Mouse (Mus musculus) stomach, postnatal 0 days (tissue): ENCODE data around the gene Olfr222. TPM values are rescaled to one million over a fixed set of nuclear protein-coding genes. Genes with fewer than 3 reads are reported as not detected.

Source experiments
- ATAC-seq: fragments of 200-750 bp; cut with Nextera tagmentation; 2 replicates; pipeline ENCODE4 v1.8.0; 2017; ENCODE audit not compliant: low FRiP score, low TSS enrichment
- DNase-seq: peaks from one replicate; pipeline ENCODE4 v3.0.0-alpha.2; 2016; ENCODE audit warnings: low spot score
- H3K27ac ChIP-seq: fragments of 300-500 bp; sonication (generic); replicated peaks from 2 replicates; pipeline ENCODE4 v1.5.1; 2014; ENCODE audit warnings: mild to moderate bottlenecking, control low read depth
- H3K27me3 ChIP-seq: fragments of 300-500 bp; sonication (generic); 2 replicates; pipeline ENCODE4 v1.6.1; 2014; ENCODE audit warnings: low read length; ENCODE audit not compliant: control insufficient read depth, insufficient read depth
- H3K36me3 ChIP-seq: fragments of 300-500 bp; sonication (generic); 2 replicates; pipeline ENCODE4 v1.6.1; 2014; ENCODE audit warnings: low read length, mixed read lengths; ENCODE audit not compliant: control insufficient read depth, insufficient read depth
- H3K4me1 ChIP-seq: fragments of 300-500 bp; sonication (generic); replicated peaks from 2 replicates; pipeline ENCODE4 v1.6.1; 2014; ENCODE audit warnings: antibody characterized with exemption; ENCODE audit not compliant: control insufficient read depth, insufficient read depth
- H3K4me2 ChIP-seq: fragments of 300-500 bp; sonication (generic); replicated peaks from 2 replicates; pipeline ENCODE4 v1.6.1; 2014; ENCODE audit warnings: low read depth, mild to moderate bottlenecking, control low read depth, moderate library complexity
- H3K4me3 ChIP-seq: fragments of 300-500 bp; sonication (generic); 2 replicates; pipeline ENCODE4 v1.5.1; 2014; ENCODE audit warnings: low read depth, low read length, control low read depth
- H3K9ac ChIP-seq: fragments of 300-500 bp; sonication (generic); 2 replicates; pipeline ENCODE4 v1.6.1; 2014; ENCODE audit warnings: mild to moderate bottlenecking, low read length, control low read depth, mixed read lengths
- H3K9me3 ChIP-seq: fragments of 300-500 bp; sonication (generic); 2 replicates; pipeline ENCODE4 v1.6.1; 2016; ENCODE audit warnings: low read length; ENCODE audit not compliant: control insufficient read depth
- CTCF ChIP-seq: IDR thresholded peaks from 2 replicates; pipeline ENCODE4 v1.5.1; 2016; ENCODE audit warnings: antibody characterized with exemption, low read depth, mild to moderate bottlenecking, moderate library complexity
- EP300 ChIP-seq: optimal IDR thresholded peaks from 2 replicates; pipeline ENCODE3; 2016; ENCODE audit warnings: antibody characterized with exemption
- WGBS: fragments of 180-500 bp; shearing (Covaris S2); extraction: QIAGEN DNeasy Blood & Tissue Kit; methylation state at CpG from one replicate; pipeline ENCODE4 v1.1.7; 2014; 5-methylcytosine and 5-hydroxymethylcytosine counted together
- polyA plus RNA-seq: library from polyadenylated mRNA; unstranded; fragments of >200 nt; fragmentation: Nextera tagmentation; extraction: Ambion mirVana; gene quantifications from 2 replicates; pipeline ENCODE4 v1.2.1, GENCODE M21; 2015

The Olfr222 gene
- polyA plus RNA-seq, 1 experiment from 2014 or later, result not detected

GRCm38 (mm10) chr11:59541324-59541723 lies 34.7 kb downstream of the Olfr222 start, which contains the start of gene Nlrp3:
Nlrp3 (plus strand) TSS chr11:59541568.
- no peak within 1 kb of the TSS for H3K9ac ChIP-seq
- no peak within 1 kb of the TSS for H3K4me2 ChIP-seq
- DNase-seq, result no peak
- no peaks in the 10 kb centered on the region for H3K9me3 ChIP-seq
- no peak within 1 kb of the TSS for H3K4me3 ChIP-seq
- no peak for ATAC-seq
- no peak for TF ChIP-seq CTCF
- TF ChIP-seq EP300, result no peak
- no peaks in the 10 kb centered on the region for H3K36me3 ChIP-seq
- H3K4me1 ChIP-seq, result no peaks in the 10 kb centered on the region
- H3K27me3 ChIP-seq, result no peaks in the 10 kb centered on the region
- no peak within 1 kb of the TSS for H3K27ac ChIP-seq
- 41% methylated on average over 3 of the region's 3 CpGs for WGBS

DNA sequence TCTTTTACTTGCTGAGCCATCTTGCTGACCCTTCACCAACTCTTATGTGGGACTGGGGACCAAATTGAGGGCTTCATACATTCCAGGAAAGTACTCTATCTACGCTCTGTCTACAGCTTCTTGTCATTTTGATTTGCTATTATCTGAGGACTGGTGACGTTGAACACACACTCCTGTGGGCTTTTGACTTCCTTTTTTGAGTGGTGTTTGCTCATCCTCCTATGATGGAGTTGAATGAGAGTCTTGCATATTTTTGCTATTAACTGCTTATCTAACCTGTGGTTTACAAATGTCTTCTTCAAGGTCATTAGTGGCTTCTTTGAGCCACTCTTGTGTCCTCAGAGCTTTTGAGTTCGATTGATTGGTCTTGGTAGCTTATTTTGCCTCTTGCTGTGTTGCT lies 35.9 kb downstream of the Olfr222 start:
- Histone ChIP-seq H3K4me3 (no peak overlapping the region), H3K27me3 (no peaks in the 10 kb centered on the region), H3K36me3 (no peaks in the 10 kb centered on the region), H3K27ac (no peak overlapping the region), H3K4me1 (no peaks in the 10 kb centered on the region), H3K4me2 (no peak overlapping the region), H3K9ac (no peak overlapping the region), H3K9me3 (no peaks in the 10 kb centered on the region)
- TF ChIP-seq CTCF, result no peak
- no peak for TF ChIP-seq EP300
- no peak for DNase-seq
- 76% methylated on average over 3 of the region's 3 CpGs for WGBS
- ATAC-seq, result no peak

DNA sequence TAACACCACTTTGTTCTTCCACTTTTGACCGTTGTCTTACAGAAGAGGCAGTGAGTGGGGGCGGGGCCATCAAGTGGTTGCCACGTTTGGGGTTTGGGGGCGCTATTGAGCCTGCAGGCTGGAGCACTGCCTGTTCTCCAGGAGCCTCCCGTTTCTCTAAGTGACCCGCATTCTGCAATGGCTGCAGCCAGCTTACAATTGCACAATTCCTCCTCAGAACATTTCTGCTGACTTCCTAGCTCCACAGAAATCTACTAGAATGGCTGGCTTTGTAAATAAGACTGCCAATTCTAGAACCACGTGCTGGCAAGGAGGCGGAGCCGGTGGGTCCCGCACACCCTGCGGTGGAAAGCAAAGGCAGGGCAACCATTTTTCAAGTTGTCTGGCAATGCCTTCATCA lies 37.6 kb downstream of the Olfr222 start:
- Histone ChIP-seq H3K9ac (no peak overlapping the region), H3K27ac (peak overlapping the region; percentile 36; the same call in 1 of the 2 replicates), H3K36me3 (no peaks in the 10 kb centered on the region), H3K9me3 (no peaks in the 10 kb centered on the region), H3K4me1 (no peaks in the 10 kb centered on the region), H3K4me2 (peak overlapping the region; percentile 21; the same call in 1 of the 2 replicates), H3K27me3 (no peaks in the 10 kb centered on the region), H3K4me3 (no peak overlapping the region)
- peak; percentile 61; the same call in 1 of the 2 replicates for ATAC-seq
- peak; percentile 54 for DNase-seq
- 19% methylated on average over 11 of the region's 11 CpGs for WGBS
- TF ChIP-seq EP300 (no peak), CTCF (peak; percentile 62)

DNA sequence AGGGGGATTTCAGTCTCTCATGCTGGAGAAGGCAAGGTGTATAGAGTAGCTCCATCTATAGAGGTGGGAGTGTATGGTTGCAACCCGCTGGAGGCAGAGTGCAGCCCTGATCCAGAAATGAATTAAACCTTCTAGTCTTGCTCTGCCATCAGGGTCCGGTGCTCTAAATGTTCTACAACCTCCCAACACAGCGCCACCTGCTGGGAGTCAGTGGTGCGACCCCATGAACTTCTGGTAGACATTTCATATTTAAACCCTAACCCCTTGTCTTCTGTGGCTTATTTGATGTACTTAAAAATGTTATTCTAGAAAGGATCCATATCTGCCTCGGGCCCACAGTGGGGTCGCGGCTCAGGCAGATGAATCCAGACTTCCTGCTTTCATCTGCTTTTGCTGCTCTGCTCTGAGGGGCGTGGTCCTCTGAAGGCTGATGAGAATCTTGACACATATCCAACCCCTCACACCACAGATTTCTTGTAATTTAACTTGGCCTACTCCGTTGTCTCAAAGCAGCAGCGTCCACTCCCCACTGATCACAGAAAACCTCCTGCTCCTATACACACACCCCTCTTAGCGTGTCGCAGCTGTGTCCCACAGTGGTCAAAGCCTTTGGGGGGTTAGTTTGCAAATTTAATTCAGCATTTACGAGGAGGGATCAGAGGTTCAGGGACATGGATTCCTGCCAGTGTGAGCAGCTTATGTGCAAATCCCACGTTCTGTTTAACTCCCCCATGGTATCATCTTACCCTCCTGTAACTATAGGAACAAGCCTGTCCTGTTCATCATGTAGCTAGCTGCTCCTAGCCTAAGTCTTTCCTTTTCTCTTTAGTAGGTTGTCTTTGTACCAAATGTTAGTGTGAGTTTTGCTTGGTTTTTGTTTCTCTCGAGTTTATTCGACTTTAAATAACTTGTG lies 38.6 kb downstream of the Olfr222 start:
- 53% methylated on average over 16 of the region's 16 CpGs for WGBS
- Histone ChIP-seq H3K9me3 (no peaks in the 10 kb centered on the region), H3K27ac (peak overlapping the region; percentile 36), H3K36me3 (no peaks in the 10 kb centered on the region), H3K4me2 (0 out of 2 replicates have a peak overlapping the region, but pooled peaks have one; percentile 21), H3K4me3 (no peak overlapping the region), H3K27me3 (no peaks in the 10 kb centered on the region), H3K9ac (no peak overlapping the region), H3K4me1 (no peaks in the 10 kb centered on the region)
- ATAC-seq, result peak; percentile 38; the same call in 1 of the 2 replicates
- DNase-seq, result peak; percentile 18
- TF ChIP-seq EP300 (no peak), CTCF (peak; percentile 66)

GRCm38 (mm10) chr11:59531562-59531961 lies 44.5 kb downstream of the Olfr222 start:
- no peak overlapping the region for H3K4me2 ChIP-seq
- DNase-seq (no peak), ATAC-seq (no peak)
- H3K27ac ChIP-seq, result no peak overlapping the region
- no peaks in the 10 kb centered on the region for H3K36me3 ChIP-seq
- H3K9me3 ChIP-seq, result no peaks in the 10 kb centered on the region
- no peaks in the 10 kb centered on the region for H3K27me3 ChIP-seq
- TF ChIP-seq CTCF, result no peak
- no peak for TF ChIP-seq EP300
- 70% methylated on average over 5 of the region's 5 CpGs for WGBS
- H3K4me1 ChIP-seq, result no peaks in the 10 kb centered on the region
- H3K4me3 ChIP-seq, result no peak overlapping the region
- H3K9ac ChIP-seq, result no peak overlapping the region

DNA sequence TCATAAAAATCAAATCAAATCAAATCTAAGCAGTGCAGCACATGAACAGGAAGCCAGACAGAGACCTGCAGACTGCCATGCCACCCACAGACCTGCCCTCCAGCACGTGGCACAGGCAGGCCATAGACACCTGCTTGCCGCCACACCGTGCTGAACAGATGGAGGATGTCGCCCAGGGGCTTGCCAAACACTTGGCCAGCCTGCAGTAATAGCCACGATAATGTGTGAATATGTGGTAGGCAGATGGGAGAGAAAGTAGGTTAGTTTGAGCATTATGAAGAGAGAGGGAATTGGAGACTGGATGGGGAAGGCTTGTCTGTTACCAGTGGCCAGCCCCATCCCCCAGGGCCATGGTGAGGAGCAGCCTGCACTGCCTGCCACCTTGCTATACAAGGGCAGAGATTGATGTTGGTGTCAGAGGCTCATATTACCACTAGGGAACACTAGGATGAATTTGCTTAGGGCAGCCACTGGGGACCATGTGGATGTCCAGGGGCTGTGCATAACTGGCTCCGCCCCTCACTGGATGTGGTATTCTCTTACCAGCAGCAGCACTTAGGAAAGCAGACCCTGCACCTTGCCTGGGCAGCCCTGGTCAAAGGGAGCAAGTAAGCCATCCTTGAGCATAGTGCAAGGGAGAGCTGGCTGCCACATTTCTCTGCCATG lies 45.0 kb downstream of the Olfr222 start:
- no peak for ATAC-seq
- H3K36me3 ChIP-seq, result no peaks in the 10 kb centered on the region
- H3K9ac ChIP-seq, result no peak overlapping the region
- H3K4me1 ChIP-seq, result no peaks in the 10 kb centered on the region
- no peak overlapping the region for H3K4me2 ChIP-seq
- no peaks in the 10 kb centered on the region for H3K9me3 ChIP-seq
- no peak for TF ChIP-seq EP300
- no peaks in the 10 kb centered on the region for H3K27me3 ChIP-seq
- H3K27ac ChIP-seq, result no peak overlapping the region
- WGBS, result 52% methylated on average over 6 of the region's 6 CpGs
- no peak for DNase-seq
- H3K4me3 ChIP-seq, result no peak overlapping the region
